Mouse (Mus musculus): ENCODE results near the gene Cfap97d2.

- TF ChIP-seq CTCF (IDR thresholded peaks at IDR 0.05; ENCODE audit: low read depth) (no peak), EP300 (optimal IDR thresholded peaks at IDR 0.05) (no peak)
Observed at GRCm38 (mm10) chr8:13692302-13693066, 13.2 kb upstream of the Cfap97d2 start.

All from stomach, postnatal 0 days (tissue).